Mouse (Mus musculus) ES-Bruce4 (cell line): ENCODE data around the gene Olfr524.

Experiments used
- CTCF ChIP-seq: IDR thresholded peaks from one replicate; pipeline ENCODE4 v1.8.1; 2011; ENCODE audit warnings: low read depth, low read length
- POLR2A ChIP-seq: IDR thresholded peaks from one replicate; pipeline ENCODE4 v1.8.1; 2011; ENCODE audit warnings: low read length; ENCODE audit not compliant: insufficient read depth

- TF ChIP-seq CTCF (no peak), POLR2A (no peak)
Observed at GRCm38 (mm10) chr7:140190435-140190834, 15.3 kb downstream of the Olfr524 start.
